Mouse (Mus musculus) embryo, embryonic 10 days (tissue): ENCODE measurements around the gene Nipsnap1.

ENCODE experiments used
- DNase-seq: peaks from one replicate; pipeline ENCODE4 v3.0.0-alpha.2; 2015; ENCODE audit warnings: low spot score

Nipsnap1 gene

DNA sequence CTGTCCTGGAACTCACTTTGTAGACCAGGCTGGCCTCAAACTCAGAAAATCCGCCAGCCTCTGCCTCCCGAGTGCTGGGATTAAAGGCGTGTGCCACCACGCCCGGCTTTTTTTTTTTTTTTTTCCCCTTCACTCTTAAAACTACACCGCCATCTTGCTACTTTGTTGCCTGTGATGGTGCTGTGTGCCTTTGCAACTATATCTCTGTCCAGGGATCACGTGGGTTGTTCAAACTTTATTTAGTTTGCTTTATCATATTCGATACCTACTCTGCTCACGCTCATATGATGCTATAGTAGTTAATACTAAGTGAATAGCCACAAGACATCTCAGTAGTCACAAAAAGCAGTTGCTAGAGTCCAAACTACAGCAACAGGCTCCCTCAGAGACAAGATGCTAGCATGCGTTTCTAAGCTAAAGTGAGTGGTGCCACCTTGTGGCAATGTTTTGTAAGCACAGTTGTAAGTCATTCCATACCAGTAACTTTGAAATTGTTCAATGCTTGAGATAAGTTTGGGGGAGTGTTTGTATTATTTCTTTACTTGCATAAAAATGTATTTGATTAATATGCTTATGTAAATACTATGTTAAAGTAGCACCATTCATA is 8.0 kb upstream of the Nipsnap1 start:
- DNase-seq: peak; percentile 90

DNA sequence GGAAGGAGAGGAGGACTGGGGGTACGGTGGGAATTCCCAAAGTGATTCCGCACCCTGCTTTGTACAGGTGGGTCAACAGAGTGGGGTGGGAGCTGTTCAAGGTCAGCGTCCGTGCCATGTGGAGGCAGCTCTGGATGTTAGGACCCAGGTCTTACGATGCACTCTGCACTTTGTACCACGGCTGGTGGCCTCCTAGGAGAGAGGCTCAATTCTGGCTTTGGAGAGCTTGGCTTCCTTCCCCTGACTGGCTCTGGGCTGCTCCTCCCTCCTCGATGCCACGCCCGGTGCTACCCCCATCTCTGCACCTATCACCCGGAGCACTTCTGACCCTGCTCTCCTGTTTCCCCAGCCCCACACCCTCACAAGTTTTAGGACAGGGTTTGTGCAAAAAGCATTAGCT is 800 bp downstream of the Nipsnap1 start:
- peak; percentile 47 for DNase-seq

DNA sequence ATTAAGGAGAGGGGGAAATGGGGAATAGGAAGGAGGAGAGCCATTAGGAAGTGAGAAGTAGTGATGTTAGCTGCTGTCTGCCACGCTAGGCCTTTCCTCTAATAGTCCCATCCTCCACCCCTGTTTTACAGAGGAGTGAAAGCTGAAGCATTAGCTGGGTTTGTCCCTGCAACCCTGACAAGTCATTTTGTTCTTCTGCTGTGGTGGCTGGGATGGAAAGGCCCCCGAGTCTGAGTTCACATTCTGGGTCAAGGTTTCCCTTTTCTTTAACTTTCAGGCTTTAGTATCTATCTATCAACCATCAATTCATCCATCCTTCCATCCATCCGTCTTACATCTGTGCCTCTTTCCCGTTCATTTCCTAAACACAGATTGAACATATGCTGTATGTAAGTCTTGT is 7.3 kb downstream of the Nipsnap1 start:
- DNase-seq: no peak

DNA sequence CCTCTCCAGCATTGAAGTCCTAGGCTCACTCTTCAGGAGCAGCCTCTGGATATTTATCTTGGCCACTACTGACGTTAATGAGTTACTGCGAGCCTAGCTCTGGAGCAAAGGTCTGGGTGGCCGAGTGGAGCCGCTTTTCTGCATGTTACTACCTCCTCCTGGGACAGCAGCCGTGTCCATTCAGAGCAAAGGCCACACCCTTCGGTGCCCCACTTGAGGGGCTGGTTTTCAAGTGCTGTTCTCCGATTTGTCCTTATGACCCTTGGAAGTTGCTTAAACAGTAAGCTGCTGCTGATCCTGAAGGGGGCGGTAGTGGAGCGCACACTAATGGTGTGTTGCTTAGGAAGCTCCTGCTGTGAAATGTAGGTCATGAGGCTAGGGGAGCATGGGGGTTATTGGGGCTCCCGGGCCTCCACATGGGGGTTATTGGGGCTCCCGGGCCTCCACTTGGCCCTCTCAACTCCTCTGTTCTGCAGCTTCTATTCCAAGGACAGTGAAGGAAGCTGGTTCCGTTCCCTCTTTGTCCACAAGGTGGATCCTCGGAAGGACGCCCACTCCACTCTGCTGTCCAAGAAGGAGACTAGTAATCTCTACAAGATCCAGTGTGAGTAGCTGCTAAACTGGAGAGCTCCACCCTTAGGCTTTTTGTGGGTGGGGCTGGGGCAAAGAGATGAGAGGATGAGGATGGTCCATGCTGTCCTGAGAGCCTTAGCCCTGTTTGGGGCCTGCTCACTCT is 9.3 kb downstream of the Nipsnap1 start:
- peak; percentile 72 for DNase-seq

DNA sequence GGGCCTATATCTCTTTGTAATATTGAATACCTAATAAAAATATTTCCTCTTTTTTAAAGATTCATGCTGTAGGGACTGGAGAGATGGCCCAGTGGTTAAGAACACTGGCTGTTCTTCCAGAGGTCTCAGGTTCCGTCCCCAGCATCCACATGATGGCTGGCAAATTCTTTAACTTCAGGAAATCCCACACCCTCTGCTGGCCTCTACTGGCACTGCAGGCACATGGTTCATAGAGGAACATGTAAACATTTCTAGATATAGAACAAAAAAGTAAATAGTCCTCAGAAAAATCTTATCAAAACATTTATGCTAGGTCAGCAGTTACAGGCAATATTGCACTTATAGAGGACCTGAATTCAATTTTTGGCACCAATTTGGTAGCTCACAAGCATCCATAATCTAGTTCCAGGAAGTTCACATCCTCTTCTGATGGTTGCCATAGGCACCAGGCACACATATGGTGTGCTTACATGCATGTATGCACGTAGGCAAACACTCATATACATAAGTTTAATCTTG is 11.7 kb downstream of the Nipsnap1 start:
- peak; percentile 49 for DNase-seq

DNA sequence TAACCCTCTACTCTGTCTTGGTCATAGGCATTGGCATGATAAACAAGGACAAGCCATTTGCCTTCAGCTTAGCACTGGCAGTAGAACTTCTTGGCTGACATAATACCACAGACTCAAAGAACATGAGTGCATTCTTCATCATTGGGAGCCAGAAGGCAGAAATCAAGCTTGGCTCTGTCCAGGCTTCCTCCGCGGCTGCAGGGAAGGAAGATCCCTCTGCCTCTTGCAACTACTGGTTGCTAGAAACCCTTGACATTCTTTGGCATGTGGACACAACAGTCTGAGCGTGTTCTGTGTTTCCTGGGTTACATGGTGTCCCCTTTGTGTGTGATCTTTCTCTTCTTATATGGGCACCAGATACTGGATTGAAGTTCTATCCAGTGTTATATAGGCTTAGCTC is 13.2 kb downstream of the Nipsnap1 start:
- DNase-seq: no peak

DNA sequence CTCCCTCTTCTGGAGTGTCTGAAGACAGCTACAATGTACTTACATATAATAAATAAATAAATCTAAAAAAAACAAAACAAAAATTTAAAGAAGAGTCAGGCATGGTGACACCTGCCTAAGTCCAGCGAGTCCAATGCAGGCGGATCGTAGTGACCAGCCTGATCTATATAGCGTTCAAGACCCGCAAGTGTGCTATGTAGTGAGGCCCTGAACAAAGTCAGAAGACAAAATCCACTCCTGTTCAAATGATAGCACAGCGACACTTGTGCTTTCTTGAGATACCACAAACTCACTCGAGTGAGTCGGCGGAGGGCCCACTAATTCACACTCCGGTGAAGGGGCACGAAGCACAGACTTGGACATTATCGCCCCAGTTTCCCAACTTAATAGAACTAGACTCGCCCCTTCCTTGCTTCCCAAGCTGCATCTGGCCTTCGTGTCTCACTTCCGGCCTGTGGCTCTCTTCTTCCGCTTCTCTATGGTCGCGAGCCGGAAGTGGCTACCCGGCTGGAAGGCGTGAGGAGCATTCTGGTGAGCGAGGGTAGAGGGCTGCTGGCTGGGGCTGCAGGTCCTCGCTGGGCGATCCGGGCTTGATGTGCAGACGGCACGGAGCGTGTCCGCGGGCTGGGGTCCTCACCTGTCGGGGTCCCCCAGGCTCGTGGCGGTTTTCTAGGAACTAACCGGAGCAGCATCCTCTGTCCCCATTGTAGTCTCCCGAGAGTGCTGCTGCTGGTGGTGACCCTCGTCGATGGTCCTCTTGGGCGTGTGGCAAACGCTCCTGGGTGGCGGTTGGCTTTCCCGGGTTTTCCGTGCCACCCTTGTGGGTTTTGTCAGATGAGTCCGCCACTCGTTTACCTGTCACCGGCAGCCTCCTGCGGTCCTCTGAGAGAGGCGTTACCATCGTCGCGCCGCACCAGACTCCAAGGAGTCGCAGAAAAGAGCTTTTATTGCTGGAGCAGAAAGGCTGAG is 21.4 kb downstream of the Nipsnap1 start, which contains the start of gene Thoc5:
Thoc5 (plus strand) TSS at position 473 of the 969 bp plus-strand sequence.
- DNase-seq: peak; percentile 92

DNA sequence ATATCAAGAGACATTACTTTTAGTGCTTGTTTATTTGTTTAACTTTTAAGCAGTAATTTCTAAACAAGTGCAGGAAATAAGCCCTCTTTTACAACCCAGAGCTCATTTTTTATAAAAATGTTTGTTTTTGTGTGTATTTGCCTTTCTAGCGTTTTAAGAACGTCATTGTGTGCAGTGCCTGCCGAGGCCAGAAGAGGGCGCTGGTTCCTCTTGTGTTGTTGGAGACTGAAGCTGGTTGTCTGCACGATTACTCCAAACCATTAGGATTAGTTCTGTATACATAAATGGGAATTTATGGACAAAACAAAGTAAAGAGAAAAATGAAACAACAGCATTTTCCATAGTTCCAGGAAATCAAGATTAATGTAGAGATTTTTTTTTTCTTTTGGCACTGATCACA is 26.7 kb downstream of the Nipsnap1 start:
- DNase-seq: peak; percentile 51

DNA sequence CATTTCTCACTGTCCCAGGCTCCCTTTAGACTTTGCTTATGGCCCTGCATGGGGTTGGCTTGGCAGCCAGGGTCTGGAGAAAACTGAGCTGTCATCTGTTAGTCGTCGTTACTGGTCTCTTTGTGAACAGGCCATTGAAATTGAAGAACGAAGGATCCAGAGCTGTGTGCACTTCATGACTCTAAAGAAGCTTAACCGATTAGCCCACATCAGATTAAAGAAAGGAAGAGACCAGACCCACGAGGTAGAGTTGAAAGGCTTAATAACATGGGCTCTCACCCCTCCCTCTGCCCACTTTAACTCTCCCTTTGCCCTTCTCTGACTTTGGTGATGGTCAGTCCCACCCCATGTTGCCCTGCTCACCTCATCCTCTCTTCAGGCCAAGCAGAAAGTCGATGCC is 28.2 kb downstream of the Nipsnap1 start:
- DNase-seq: no peak

DNA sequence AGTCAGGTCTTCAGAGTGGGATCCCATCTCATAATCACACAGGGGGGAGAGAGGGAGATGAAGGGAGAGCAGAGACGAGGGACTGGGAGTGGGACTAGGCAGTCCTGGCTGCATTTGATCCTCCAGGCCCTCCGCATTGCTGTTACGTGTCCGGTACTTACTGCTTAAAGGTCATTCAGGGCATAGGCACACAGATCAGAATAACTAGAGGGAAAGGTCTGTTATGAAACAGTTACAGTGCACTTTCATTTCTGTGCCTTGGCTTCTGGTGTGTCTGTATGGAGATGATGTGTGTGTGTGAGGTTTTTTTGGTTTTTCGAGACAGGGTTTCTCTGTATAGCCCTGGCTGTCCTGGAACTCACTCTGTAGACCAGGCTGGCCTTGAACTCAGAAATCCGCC is 32.5 kb downstream of the Nipsnap1 start:
- DNase-seq: no peak

DNA sequence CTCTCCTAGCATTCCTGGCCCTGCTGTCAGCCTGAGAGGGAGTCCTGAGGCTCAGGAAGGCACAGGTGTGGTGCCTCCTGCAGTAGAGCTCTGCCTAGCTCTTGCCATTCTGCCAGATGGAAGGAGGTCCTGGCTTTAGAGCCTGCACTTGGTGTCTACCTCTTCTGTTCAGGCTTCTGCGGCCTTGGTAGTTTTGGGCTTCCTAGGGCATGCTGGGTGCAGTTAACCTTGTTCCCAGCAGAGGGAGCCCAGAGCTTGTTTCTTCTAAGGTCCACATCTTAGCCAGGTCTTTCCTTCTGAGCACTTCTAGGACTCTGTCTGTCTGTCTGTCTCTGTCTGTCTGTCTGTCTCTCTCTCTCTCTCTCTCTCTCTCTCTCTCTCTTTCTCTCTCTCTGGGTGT is 42.3 kb downstream of the Nipsnap1 start:
- peak; percentile 75 for DNase-seq

DNA sequence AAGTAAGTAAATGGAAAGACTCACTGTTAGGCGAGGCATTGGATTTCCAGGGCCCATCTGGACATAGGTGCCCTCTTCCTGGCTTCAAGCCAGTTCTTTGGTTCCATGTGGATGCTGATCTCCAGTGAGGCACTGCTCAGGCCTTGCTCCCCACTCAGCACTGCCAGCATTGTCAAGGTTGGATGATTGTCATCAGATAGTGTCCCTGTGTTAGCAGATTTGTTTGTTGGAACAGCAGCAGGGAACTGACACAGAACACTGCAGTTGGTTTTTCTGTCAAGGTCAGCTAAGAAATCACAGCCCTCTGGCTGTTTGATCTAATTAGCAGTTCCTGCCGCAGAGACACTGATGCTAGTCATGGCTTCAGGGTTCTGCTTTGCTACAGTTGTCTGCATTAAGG is 47.5 kb downstream of the Nipsnap1 start:
- DNase-seq: no peak

DNA sequence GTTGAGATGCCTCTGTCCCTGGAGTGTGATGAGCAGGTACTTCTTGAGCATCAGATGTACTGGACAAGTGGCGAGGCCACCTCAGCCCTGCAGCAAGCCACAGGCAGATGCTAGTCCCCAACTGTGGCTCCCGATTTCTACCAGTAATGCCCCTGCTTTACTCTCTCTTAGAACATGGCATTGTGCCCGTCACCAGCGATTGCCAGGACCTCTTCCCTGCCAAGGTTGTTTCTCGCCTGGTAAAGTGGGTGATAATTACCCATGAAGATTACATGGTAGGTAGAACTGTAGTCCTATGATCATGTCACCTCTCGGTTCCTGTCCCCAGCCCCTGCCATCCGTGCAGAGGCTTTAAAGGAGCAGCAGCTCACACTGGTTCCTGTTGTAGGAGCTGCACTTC is 48.0 kb downstream of the Nipsnap1 start:
- DNase-seq: no peak

DNA sequence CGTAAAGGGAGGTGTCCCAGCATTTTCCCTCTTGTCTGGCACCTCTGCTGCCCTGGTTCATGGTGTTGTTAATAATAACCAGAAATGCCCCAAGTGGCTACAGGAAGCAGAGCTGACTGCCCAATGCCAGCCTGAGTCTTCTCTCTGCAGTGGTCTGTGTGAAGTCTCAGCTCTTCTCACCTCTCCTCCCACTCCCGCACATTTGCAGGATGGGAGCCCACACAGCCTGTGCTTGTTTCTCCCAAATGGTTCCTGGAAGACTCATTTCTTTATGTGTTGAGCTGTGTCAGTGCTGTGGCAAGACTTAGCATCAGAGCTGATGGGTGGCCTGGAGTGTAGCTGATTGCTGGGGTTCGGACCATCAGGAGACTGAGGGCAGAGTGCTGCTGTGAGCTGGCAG is 53.5 kb downstream of the Nipsnap1 start:
- no peak for DNase-seq

DNA sequence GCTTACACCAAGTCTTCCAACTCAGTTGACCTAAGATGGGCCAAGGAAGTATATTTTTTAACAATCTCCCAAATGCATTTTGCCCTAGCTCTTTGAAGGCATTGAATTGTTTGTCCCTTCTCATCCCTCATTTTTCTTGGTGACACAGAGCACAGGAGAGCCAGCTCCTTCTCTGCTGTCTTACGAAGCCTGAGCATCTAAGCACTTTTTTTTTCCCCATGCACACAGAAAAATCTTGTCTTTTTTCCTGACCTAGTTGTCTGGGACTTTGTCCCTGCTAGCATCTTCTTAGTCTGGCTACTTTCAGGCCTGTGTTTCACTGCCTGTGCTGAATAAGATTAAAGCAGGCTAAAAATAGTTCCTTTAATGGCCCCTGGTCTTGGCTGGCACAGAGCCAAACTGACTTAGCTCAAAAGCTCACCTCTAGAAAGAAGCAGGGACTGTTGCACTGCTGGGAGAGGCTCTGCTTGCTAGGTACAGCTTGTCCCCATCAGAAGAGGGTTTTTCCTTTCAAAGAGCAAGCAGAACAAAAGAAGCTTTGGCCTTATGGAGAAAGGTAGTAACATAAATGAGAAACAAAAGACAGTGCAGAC is 57.4 kb downstream of the Nipsnap1 start:
- no peak for DNase-seq

DNA sequence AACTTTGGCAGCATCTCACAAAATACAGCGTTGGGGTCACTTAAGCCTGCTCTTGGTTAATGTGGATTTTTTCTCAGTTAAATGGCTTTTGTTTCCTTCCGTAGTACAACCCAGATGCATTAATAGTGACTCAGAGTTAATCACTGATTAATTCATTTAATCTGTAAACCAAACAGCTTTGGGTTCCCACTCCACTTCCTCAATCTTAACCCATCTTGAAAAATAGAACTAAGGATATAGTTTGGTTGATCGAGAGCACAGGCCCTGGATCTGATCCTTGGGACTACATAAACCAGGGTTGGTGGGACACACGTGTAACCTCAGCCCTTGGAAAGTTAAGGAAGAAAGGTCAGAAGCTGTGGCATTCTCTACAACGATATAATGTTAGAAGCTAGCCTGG is 62.5 kb downstream of the Nipsnap1 start:
- DNase-seq: no peak
